Mouse (Mus musculus) neural tube, embryonic 10.5 days (tissue): Measurements from ENCODE around the gene Atp6v0e2.
"Not testable (repeated sequence)": the region's sequence is repeated elsewhere in the genome, so short reads cannot be mapped to it uniquely, and the experiment has no call there.

Experiments used
- DNase-seq: peaks from one replicate; pipeline ENCODE4 v3.0.0-alpha.2; 2017; ENCODE audit warnings: low spot score; ENCODE audit errors: extremely low spot score

Gene Atp6v0e2

DNA sequence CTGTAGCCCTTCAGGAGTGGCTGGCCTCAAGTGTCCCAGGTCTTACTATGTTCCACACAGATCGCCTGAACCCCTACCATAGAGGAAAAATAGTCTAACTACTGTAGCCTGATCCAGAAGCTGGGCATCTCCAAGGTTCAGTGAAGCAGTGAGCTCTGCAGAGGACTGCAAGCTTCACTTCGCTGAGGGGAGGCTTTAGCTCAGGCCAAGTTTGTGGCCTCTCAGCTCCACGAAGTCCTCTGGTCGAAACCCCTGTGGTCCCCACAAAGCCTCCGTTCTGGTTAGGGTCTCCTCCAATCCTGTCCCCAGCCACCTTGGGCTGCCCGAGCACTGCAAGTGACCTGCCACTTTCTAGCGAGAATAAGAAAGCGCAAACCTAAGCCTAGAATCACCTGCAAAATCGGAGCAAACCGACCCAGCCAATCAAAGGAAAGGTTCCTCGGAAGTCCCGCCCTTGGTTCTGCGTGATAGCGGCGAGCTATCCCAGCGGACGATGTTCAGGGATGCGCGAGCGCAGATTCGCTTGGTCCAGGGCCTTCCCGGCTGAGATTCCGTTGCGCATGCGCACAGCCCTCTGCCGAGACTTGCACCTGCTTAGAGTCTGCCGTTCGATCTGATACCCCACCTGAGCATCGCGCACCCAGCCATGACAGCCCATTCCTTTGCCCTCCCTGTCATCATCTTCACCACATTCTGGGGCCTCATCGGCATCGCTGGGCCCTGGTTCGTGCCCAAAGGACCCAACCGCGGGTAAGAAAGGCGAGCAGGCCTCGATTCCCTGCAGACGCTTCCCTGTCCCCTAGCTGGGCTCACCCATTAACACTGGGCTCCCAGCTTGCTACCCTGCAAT, at the start of gene Atp6v0e2:
TSS of gene Atp6v0e2 (plus strand) at position 511 of the 850 bp plus-strand sequence.
- peak; percentile 90 for DNase-seq

DNA sequence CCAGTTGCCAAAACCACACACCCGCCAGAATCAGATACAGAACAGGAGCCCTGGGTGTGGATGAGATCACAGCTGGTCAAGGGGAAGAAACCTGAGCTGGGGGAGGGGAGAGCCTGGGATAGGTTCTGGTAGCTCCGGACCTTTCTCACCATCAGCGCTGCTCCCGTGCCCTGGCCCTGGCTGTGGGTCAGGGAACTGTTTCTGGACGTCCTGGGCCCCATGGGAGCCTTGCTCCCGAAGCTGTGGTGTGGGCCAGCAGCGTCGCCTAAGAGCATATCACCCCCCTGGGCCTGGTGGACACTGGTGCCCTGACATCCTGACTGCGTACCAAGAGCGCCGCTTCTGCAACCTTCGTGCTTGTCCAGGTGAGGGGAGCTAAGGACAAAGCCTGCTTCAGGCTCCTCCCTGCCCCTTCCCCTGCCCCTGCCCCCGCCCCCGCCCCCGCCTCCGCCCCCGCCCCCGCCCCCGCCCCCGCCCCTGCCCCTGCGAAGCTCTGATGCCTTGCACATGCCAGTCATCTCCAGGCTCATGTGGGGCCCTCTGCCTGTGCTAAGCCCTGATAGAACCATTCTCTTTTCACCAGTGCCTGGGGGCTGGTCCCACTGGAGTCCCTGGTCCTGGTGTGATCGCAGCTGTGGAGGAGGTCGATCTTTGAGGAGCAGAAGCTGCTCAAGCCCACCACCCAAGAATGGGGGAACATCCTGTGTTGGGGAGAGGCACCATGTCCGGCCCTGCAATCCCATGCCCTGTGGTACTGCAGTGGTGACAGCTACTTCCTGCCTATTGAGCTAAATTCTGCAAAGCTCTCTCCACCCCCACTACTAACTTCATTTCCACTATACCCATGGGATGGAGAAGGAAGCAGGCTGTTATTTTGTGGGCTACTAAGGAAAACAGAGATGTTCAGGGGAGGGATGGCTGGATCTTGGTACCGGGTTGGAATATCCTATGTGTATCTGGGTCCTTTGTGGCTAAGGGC, 49.4 kb upstream of the Atp6v0e2 start:
- DNase-seq, result peak; percentile 46

DNA sequence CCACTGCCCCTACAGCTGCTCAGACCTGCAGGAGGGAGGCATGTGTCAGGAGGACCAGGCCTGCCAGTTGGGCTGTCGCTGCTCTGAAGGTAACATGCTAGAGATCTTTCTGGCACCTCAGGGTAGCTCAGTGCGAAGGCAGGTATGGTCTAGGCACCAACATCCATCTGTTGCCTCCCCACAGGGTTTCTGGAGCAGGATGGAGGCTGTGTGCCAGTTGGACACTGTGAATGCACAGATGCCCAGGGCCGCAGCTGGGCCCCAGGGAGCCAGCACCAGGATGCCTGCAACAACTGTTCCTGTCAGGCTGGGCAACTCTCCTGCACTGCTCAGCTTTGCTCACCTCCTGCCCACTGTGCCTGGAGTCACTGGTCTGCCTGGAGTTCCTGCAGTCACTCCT, 47.7 kb upstream of the Atp6v0e2 start:
- no peak for DNase-seq

DNA sequence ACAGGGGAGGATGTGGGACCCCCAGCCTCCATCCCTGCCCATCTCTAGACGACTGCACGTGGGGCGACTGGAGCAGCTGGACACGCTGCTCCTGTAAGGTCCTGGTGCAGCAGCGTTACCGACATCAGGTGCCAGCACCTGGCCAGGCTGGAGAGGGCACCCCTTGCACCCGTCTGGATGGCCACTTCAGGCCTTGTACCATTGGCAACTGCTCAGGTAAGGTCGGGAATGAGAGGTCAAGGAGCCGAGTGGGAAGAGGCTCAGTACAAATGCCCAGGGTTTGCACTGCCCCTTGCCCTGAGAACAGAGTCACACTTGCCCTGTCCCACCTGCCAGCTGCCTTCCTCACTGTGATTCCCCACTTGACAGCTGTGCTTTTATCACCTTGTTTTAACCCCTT, 46.1 kb upstream of the Atp6v0e2 start:
- no peak for DNase-seq

DNA sequence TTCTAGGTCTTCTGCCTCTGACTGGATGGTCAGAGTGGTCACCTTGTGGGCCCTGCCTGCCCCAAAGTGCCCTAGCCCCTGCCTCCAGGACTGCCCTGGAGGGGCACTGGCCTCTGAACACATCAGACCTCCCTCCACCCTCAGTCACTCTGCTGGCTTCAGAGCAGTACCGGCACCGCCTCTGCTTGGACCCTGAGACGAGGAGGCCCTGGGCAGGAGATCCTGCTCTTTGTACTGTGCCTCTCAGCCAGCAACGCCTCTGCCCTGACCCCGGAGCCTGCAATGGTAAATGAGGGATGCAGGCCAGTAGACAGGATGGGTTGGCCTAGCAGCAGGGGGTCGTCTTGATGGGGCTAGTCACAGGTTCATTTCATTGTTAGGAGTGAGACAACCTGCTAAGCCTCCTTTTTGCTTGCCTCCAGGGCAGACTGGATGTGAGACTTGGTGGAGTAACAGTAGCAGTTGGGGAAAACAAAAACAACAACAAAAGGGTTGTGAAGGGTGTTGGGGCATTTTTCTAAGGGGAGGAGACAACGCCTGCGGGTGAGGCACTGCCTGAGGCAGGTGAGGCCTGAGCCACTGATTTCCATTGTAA, 44.2 kb upstream of the Atp6v0e2 start:
- DNase-seq, result no peak

DNA sequence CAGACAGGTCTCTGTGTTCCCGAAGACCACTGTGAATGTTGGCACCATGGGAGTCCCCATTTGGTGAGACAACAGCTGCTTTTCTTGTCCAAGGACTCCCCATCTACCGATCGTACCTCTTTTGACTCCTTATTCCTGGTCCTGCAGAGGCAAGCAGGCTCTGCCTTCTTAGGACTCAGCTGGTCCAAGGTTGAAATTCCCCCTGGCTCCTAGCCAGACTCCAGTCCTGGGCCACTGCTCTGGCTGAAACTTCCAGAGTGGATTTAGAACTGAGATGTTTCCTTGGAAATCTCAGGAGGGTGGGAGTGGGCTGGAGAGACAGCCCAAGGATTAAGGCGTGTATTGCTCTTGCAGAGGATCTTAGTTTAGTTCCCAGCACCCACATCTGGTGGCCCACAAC, 39.9 kb upstream of the Atp6v0e2 start:
- DNase-seq, result no peak

DNA sequence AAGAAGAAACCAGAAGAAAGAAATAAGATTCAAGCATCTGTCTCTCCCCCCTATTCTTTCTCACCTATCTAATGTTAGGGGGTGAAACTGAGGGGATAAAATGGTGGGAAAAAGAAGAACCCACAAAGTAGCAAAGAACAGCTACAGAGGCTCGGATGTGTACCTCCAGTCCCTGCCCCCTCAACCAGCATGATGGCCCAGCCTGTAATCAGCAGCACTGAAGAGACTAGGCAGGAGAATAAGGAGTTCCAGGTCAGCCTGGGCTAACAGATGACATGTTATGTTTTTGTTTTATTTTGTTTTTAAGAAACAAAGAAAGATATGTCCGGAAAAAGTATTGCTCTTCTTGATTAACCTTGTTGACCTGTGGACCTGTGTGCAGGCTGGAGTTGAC, 33.6 kb upstream of the Atp6v0e2 start:
- no peak for DNase-seq

DNA sequence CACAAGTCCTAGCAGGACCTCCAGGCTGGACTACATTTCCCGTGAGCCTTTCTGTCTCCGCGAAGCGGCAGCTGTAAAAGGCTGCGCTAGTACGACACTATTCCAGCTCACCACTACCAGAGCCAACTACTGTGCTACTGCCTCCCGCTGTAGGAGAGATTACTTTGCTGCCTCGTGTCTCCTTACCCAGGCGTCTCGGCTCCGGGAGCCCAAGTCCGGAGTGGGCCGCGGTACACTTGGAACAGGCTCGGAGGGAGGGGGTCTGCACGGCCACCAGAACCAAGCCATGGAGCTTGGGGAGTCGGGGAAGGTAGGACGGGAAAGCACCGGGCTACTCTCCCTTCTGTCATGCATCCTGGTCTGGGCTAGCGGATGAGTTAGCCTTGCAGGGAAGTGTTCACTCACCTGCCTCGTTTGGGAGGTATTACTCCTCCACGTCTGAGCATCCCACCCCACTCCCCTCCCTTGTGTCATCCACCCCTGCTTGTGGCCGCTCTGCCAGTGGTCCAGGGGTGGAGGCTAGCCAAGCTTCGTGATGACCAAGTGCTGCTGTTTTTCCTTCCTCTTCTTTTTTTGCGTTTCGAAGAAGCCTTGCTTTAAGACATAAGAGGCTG, 33.1 kb upstream of the Atp6v0e2 start:
- peak; percentile 75 for DNase-seq

DNA sequence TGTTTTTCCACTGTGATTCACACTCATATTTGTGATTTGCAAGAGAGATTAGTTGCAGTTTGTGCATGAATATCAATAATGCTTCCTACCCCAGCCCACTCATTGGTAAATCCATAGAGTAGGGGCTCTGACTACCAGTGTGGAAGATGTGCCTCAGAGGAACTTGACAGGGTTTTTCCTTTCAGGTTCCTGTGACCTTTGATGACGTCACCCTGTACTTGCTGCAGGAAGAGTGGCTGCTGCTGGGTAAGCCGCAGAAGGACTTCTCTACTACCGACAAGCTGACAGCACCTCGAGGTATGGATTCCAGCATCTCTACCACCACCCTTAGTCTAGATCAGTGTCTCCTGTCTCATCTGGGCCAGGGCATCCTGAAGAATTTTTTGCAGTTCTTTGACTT, 29.3 kb upstream of the Atp6v0e2 start:
- no peak for DNase-seq

DNA sequence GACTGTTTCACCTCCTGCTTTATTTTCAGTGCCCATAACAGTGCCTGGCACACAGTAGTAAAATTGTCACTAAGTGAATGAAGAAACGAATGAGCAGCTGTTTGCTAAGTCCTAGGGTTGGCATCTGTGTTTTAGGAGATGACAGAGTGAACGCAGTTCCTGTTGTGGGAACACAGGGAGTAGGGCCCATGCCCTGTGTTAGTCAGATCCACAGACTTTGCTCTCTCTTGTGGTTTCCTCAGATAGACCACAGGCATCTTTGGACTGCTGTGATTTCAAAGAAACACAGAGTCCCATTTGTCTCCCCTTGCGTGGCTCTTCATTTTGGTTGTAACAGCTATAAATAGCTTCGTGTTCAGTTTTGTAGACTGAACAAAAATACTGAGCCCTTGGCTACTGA, 27.0 kb upstream of the Atp6v0e2 start:
- no peak for DNase-seq

DNA sequence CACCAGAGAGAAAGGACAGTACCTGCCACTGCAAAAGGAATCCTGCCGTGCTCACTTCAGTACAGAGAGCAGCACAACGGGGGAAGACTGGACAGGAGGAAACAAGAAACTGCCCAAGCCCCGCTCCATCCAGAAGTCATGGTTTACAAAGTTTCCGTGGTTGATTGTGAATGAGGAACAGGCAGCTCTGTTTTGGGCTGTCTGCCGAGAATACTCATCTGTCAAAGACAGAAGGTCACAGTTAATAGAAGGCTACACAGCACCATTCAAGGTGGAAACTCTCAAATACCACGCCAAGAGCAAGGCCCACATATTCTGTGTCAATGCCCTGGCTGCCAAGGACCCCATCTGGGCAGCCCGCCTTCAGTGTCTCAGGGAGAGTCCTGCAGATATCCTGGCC, 25.6 kb upstream of the Atp6v0e2 start:
- DNase-seq, result no peak

DNA sequence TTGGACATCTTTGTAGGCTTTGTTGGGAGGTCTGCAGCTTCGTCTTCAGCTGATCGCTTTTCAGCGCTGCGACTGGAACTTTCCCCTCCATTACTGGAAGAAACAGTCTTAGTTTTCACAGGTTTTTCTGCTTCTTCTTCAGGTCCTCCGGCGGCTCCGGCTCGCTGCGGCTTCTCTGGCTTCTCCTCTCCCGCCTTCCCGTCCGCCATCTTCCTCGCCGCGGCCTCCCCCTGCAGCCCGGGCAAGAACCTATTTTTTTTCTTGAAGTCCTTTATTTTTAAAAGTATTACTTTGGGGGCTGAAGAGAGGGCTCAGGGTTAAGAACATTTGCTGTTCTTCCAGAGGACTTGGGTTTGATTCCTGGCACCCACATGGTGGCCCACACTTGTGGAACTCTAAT, 12.5 kb upstream of the Atp6v0e2 start:
- not testable (repeated sequence) for DNase-seq

DNA sequence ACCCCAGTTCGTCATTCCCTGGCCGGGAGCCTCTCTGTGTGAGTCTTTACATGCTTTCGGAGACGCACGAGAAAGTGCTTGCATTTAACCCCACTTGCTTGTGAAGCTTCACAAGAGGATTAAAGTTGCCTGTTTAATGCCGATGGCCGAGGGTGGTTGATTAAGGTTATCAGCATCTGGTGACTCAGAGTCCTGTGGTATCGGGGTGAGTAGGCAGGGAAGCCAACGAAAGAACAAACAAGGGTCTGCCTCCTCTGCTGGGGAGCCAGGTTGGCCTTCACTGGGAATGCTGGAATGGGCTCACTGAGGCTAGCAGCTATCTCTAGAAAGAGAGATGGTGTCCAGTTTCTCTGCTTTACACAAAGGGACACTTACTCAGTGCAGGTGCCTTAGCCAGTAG, 9.5 kb upstream of the Atp6v0e2 start:
- DNase-seq, result no peak

DNA sequence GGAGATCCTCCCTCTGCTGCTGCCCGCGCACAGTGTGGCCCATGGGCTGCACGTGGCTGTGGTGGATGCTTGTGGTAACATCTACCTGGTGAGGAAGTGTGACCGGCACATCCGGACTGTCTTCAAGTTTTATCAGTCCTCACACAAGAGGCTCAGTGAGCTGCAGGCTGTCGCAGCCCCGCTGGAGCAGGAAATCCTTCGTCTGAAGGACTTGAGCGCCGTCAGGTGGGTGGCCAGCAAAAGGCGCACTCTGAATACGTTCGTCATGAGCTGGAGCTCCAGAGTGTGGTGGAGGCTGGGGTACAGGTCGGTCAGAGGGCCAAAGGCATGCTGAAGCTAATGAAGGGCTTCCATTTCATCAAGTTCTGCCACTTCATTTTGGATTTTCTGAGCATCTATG, 8.2 kb upstream of the Atp6v0e2 start:
- DNase-seq, result no peak

DNA sequence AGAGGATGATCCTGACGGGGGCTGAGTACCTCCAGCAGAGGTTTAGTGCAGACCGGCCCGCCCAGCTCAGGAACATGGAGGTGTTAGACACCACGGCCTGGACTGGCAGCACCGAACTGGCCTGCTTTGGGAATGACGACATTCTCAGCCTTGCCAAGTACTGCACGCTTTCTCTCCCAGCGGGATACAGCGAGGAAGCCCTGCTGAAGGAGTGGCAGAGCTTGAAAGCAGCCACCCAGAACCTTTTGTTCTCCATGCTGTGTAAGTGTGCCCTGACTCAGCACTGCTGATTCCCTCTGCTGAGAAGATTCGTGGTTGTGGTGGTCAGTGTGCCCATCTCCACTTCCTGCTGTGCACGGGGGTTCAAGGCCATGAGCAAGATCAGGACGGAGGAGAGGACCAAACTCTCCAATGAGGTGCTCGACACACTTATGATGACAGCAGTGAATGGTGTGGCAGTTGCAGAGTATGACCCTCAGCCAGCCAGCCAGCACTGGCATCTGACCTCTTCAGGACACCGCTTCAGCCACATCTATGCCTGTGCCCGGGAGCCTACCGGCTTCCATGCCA, 7.5 kb upstream of the Atp6v0e2 start:
- DNase-seq, result no peak

DNA sequence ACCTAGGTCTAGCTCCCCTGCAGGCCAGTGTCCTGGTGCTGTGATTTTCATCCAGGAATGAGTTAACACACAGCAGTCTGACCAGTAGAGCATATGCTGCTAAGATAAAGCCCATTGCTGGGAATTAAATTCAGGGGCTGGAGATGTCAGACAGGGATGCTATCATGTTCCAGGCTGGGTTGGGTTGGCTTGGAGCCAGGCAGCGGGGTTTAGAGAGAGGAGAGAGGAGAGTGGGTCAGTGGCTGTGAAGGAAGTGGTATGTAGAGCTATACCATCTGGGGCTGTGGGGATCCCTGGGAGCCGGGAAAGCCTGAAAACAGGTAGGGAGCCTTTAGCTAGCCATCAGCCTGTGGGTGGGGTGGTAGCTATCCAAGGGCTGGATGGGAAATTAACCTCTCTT, 6.6 kb upstream of the Atp6v0e2 start:
- DNase-seq, result no peak

DNA sequence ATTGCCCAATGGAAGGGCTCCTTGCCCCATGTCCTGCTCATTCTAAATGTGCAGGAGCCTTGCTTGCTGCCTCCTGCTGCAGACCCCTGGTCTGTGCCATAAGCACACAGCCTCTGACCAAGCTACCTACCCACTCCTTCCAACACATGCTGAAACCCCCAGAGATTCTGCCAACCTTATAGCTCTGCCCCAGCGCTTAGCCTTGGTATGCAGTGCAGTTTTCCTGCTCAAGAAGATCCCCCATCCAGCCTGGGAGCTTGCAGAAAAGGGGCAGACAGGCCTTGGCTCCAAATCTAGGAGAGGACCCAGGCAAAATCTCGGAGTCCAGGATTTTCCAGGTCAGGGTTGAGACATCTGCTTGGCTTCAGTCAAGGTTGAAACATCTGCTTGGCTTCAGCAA, 3.9 kb upstream of the Atp6v0e2 start:
- DNase-seq, result no peak

DNA sequence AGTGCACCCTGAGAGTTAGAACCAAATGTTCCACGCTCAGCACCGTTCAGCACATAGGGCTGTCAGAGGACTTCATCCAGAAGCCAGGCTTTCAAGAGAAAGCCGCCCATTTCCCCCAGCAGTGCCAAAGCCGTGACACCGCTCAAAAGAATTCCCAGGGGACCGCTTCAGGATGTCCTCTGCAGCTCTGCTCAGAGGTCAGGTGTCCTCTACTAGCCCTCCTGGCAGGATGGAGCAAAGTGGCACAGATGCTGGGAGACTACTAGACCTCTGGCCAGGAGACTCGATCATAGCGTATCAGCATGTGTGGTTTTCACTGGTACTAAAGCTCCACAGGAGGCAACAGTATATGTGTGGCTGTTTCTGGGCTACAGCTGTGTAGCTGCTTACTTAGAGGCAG, 2.5 kb upstream of the Atp6v0e2 start:
- no peak for DNase-seq

DNA sequence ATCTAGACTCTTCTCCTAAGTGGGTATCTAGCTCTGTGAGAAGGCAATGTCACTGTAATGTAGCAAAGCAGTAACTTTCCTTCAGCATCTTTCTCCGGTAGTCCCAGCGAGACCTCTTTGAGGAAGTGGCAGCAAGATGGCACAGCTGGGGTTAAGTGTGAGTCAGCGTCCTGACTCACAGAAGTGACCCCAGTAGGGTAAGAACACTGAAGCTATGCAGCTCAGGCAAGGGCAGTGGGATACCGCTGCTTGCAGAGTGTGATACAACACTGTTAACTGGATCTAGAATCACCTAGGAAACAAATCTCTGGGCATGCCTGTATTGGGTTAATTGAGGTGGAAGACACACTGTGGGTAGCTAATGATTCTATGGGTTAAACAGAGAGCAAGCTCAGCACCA, 1.3 kb upstream of the Atp6v0e2 start:
- no peak for DNase-seq

DNA sequence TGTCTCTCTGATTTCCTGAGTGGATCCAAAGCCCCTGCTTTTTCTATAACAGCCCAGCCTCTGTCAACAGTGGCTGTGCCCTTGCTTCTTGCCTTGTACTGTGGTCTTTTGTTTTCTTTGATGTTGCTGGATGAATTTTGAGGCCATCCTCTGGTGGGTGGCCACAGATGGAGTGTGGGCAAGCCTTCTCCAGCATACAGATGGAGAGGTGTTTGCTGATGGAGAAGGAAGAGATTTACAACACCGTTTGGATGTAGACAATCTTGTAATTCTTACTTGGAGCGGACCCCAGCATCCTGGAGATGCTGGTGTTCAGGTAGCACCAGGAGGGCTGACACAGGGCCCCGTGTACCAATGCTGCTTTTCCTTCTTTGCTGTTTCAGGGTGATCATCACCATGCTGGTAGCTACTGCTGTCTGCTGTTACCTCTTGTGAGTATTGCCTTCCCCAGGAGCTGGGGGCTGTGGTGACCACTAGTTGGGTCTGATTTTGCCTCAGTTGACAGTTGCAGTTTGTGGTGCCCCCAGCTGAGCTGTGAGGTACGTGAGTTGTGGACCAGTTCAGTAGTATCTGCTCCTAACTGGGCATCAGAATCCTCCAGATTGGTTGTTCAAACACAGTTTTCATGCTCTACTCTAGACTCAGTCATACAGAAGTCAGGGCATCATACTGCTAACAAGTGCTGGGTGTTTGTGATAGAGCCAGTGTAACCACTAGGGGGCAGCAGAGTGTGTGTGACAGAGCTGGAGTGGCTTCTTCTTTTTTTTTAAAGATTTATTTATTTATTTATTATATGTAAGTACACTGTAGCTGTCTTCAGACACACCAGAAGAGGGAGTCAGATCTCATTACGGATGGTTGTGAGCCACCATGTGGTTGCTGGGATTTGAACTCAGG, 1.7 kb downstream of the Atp6v0e2 start:
- peak; percentile 74 for DNase-seq
